Mouse (Mus musculus) layer of hippocampus, adult 2 months (tissue): Measurements from ENCODE around the gene Srpk2. TPM values are rescaled to one million over a fixed set of nuclear protein-coding genes. Genes with fewer than 3 reads are reported as not detected.

Source experiments
- DNase-seq, 2 experiments: peaks; one replicate each; pipeline ENCODE4 v3.0.0; 2022; ENCODE audit warnings: low spot score in 2 of 2
- H3K27ac ChIP-seq: fragments of 200-600 bp; 2 replicates; pipeline ENCODE4 v1.8.1; 2022
- H3K4me3 ChIP-seq: fragments of 200-600 bp; 2 replicates; pipeline ENCODE4 v1.8.1; 2022; ENCODE audit warnings: mild to moderate bottlenecking
- CTCF ChIP-seq: fragments of 200-600 bp; conservative IDR thresholded peaks from 2 replicates; pipeline ENCODE4 v1.8.1; 2022; ENCODE audit warnings: antibody characterized with exemption, mild to moderate bottlenecking, moderate library complexity
- total RNA-seq, 2 experiments: library from RNA; stranded (reverse); gene quantifications; 2 replicates each; pipeline ENCODE4 v1.2.3; 2021

Gene Srpk2
- total RNA-seq, 2 experiments from 2014 or later: 142 to 155 TPM

DNA sequence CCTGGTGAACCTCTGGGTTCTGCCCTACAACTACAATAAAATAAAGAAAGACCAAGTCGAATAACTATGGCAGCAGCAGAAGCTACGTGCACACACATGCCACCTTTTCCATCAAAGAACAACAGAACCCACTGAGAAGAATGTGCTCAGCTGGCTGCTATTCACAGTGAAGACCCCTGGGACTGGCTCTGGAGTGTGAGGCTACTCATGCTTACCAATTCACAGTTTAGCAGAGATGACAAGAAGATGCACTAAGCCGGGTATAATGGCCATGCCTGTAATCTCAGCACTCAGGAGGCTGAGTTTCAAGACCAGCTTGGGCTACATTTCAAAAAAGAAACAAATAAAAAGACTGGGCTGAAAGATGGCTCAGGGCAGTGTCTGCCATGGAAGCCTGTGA, 167.5 kb downstream of the Srpk2 start:
- no peak for DNase-seq
- Histone ChIP-seq H3K27ac (peak overlapping the region; percentile 44), H3K4me3 (no peak overlapping the region)
- TF ChIP-seq CTCF: no peak

- H3K4me3 ChIP-seq: no peak overlapping the region
- no peak overlapping the region for H3K27ac ChIP-seq
- DNase-seq: no peak
- no peak for TF ChIP-seq CTCF
Observed at GRCm38 (mm10) chr5:23515038-23515437, 169.4 kb downstream of the Srpk2 start.

DNA sequence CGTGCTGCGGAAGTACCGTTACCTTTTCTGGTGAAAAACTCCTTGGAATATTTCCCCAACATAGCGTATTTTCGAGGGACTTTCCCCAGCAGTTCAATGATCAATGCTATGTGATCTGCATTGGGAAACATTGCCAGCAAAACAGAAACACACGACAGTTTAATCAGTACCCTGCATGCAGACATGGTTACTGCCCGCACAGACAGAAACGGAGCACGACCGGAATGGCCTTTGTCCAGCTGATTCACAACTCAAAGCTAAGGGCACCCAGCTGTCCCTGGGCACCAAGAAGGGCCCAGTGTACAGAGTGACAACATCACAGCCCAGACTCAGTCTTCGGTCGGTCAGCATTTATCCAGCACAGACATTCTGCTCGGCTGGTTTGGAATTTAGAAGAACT, 170.9 kb downstream of the Srpk2 start:
- no peak overlapping the region for H3K4me3 ChIP-seq
- no peak for TF ChIP-seq CTCF
- no peak overlapping the region for H3K27ac ChIP-seq
- DNase-seq: no peak

DNA sequence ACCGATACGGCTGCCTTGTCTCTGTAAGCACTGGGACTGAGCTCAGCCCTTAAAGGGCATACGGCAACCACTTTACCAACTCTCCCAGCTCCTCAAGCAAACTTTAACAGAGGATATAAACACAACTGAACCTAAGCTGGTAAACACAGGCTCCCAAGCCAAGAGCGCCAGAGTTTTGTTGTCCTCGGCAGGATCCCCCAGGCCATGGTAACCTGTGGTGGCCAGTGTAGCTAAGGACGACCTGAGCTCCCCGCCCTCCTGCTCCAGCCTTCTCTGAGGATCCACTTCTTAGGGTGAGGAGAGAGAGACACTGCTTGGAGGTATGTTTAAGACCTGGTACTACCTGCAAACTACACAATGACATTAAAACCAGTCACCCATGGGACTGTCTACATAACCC, 171.9 kb downstream of the Srpk2 start:
- no peak overlapping the region for H3K4me3 ChIP-seq
- no peak for TF ChIP-seq CTCF
- no peak for DNase-seq
- H3K27ac ChIP-seq: no peak overlapping the region

DNA sequence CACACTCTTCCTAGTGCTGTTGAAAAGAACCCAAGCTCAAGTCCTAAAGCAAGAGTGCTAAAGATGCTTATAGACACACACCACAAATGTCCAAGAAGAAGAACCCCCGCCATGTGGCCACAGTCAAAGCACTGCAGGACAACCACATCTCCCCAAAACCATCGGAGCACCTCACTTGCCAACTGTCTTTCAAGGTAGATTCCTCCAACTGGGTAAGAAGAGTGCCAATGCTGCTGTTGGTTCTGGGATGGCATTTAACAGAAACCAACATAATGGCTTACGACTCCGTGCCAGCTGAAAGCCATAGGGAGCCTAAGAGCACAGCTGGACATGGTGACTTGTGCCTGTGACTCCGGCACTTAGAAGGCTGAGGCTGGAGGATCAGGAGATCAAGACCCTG, 173.0 kb downstream of the Srpk2 start:
- Histone ChIP-seq H3K4me3 (no peak overlapping the region), H3K27ac (no peak overlapping the region)
- DNase-seq: no peak
- no peak for TF ChIP-seq CTCF

DNA sequence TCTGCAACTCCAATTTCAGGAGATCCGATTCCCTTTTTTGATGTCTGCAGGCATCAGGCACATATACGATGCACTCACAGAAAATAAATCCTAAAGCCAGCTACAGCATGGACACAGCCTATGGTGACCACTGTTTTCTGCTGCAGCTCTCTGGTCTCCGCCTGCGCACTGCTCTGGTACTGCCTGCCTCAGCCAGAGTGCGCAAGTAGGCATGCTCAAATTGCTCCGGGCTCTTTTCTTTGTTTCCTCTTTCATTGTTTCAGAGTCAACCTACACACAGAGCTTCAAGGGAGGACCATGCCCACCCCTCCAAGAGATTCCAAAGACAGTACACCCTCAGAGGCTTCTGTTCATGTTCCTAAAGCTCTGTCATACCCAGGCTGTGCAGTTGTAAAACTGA, 175.8 kb downstream of the Srpk2 start:
- no peak for DNase-seq
- 0 out of 2 replicates have a peak overlapping the region, but pooled peaks have one; percentile 0 for H3K27ac ChIP-seq
- no peak overlapping the region for H3K4me3 ChIP-seq
- peak; percentile 20; the same call in 1 of the 2 replicates for TF ChIP-seq CTCF

GRCm38 (mm10) chr5:23507210-23507609, 177.2 kb downstream of the Srpk2 start:
- DNase-seq: no peak
- H3K4me3 ChIP-seq: no peak overlapping the region
- no peak overlapping the region; the same call in 1 of the 2 replicates for H3K27ac ChIP-seq
- TF ChIP-seq CTCF: no peak

DNA sequence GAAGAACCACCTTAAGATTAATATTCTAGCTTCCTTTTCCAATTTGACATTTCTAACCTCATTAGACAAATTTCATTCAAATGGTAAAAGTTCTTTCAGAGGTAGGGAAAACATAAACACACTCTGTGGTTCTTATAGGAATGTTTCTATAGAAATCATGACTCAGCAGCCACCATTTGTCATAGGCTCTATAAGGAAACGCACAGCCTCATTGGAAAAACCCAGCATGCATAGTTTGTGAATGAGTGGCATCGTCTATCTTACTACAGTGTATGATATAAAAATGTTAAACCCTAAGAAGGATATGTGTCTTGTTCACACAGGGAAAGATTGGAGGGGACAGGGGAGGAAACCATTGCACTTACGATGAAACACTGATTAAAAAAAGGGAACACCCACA, 178.8 kb downstream of the Srpk2 start:
- TF ChIP-seq CTCF: no peak
- Histone ChIP-seq H3K4me3 (no peak overlapping the region), H3K27ac (no peak overlapping the region)
- DNase-seq: no peak

DNA sequence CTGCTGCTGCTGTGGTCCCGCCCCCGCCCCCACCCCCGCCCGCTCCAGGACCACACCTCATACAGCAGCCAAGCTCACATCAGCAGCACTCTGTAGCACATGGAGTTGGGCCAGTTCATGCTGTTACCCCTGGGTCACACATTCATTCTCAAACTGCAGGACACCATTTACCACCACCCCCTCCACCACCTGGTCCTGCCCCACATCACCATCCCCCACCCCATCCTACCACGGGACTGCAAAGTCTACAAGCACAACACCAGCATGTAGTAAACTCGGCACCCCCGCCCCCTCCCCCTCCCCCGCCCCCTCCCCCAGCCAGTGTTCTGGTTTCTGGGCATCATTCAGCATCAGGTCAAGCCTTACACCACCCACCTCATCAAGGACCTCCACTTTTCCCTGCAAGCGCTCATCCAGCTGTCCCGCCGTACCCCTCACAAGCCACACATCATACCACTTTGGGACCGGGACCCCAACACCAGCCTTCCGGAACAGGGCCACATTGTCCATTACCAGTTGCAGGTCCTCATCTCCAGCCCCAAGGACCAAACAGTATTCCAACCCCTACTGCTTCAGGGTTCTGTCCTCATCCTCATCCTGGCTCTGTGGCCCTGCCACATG, 182.0 kb downstream of the Srpk2 start:
- no peak overlapping the region for H3K4me3 ChIP-seq
- H3K27ac ChIP-seq: peak overlapping the region; percentile 34; the same call in 1 of the 2 replicates
- DNase-seq: no peak
- no peak for TF ChIP-seq CTCF

DNA sequence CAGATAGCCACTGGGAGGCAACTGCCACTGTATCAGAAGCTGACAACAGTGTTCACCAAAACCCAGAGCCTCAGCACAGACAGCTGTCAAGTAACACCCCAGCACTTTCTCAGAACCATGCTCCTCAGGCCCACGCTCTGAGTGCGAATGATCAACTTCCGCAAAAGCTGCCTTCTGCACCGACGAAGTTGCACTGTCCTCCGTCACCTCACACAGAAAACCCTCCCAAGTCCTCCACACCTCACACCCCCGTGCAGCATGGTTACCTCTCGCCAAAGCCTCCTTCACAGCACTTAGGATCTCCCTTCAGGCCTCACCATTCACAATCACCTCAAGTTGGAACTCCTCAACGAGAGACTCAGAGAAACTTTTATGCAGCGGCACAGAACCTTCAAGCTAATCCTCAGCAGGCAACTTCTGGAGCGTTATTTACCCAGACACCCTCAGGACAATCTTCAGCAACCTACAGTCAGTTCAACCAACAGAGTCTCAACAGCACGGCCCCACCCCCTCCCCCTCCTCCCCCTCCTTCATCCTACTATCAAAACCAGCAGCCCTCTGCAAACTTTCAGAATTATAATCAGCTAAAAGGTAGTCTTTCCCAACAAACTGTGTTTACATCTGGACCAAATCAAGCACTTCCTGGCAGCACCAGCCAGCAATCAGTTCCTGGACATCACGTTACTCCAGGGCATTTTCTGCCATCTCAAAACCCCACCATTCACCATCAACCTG, 182.7 kb downstream of the Srpk2 start:
- no peak for DNase-seq
- no peak overlapping the region for H3K4me3 ChIP-seq
- H3K27ac ChIP-seq: no peak overlapping the region
- no peak for TF ChIP-seq CTCF

DNA sequence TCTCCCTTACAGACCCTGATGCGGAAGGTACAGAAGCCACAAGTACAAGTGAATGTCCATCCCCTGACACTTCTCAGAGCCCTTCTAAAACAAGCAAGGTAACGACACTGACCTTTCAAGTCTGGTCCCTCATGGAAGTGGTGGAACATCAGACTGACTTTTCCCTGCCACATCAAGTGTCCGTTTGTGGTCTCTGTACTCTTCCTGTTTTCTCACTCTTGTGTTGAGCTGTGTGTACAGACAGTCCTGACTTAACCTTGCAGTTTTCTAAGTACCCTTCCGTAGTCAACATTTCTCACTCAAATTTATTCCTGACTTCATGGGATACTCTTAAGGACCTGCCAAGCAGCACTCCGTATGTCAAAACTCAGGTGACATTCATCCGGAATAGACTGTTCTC, 183.7 kb downstream of the Srpk2 start:
- H3K27ac ChIP-seq: peak overlapping the region; percentile 37; the same call in 1 of the 2 replicates
- no peak for DNase-seq
- no peak overlapping the region for H3K4me3 ChIP-seq
- no peak for TF ChIP-seq CTCF

DNA sequence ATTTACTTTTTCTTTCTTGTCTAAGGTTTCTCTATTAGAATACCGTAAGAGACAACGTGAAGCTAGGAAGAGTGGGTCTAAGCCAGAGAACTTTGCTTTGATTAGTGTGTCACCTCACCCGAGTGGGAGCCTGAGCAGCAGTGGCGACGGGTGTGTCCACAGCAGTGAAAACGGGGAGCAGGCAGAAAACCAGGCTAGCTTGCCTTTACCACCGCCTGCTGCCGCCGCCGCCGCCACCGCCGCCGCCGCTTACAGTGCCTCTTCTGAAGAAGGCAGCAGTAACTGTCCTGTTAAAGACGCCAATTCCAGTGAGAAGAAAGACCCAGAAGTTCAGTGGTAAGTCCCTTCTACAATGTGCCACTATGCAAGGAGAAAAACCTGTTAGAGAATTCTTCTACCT, 185.2 kb downstream of the Srpk2 start:
- peak overlapping the region; percentile 37; the same call in 1 of the 2 replicates for H3K27ac ChIP-seq
- H3K4me3 ChIP-seq: no peak overlapping the region
- no peak for DNase-seq
- TF ChIP-seq CTCF: no peak

- peak overlapping the region; percentile 56 for H3K27ac ChIP-seq
- no peak for TF ChIP-seq CTCF
- H3K4me3 ChIP-seq: no peak overlapping the region
- DNase-seq: no peak
Observed at GRCm38 (mm10) chr5:23497920-23498319, 186.5 kb downstream of the Srpk2 start.

DNA sequence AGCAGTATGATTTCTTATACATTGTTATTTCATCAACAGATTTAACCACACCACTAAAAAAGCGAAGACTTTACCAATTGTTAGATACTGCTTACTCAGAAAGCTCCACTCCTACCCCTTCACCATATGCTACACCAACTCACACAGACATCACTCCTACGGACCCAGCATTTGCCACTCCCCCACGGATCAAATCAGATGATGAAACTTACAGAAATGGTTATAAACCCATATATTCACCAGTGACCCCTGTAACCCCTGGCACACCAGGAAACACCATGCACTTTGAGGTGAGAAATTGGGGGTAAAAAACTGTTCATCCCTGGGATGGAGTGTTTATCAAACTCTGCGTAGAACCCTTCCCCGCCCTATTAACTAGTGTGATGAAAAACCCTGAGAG, 187.5 kb downstream of the Srpk2 start:
- DNase-seq: no peak
- no peak for TF ChIP-seq CTCF
- Histone ChIP-seq H3K4me3 (no peak overlapping the region), H3K27ac (peak overlapping the region; percentile 56; the same call in 1 of the 2 replicates)
